Mouse (Mus musculus): Measurements from ENCODE around the gene Farsb. TPM values are rescaled to one million over a fixed set of nuclear protein-coding genes. Genes with fewer than 3 reads are reported as not detected.

Farsb gene
- total RNA-seq, 2 experiments from 2014 or later = 52.5 to 54.5 TPM

DNA sequence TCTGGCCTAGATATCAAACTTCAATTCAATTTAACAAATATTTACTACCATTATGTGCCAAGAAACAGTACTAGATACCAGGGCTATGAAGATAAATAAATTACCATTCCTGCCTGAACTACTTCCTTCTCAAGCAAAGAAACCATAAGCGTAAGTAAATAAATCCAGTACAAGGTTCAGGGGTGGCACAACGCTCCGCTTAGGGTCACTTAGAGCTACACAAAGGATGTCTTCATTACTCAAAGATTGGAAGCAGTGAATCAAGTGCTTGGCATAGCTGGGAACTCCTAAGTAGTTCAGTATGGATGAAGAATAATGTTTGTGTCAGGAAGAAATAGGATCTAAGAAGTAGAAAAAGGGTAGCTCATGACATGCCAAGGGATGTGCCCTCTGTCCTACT is 5.3 kb downstream of the Farsb start:
- DNase-seq = no peak

DNA sequence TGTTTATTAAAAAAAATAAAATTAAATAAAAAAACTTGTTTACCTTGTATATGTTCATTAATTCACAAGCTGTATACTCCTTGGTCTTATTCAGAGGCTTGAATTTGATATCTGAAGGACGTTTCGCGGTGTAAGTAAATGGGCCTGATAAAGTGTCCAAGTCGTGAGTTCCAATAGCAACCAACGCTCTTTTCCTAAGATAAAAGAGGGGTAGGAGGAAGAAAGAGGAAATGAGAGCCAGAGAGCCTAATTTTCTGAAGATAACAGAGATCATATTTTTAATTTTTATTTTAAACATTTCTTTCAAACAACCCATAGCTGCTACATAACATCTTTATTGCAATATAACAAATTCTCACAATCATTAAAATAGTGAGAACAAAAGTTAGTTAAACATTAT is 16.3 kb downstream of the Farsb start:
- DNase-seq = no peak

DNA sequence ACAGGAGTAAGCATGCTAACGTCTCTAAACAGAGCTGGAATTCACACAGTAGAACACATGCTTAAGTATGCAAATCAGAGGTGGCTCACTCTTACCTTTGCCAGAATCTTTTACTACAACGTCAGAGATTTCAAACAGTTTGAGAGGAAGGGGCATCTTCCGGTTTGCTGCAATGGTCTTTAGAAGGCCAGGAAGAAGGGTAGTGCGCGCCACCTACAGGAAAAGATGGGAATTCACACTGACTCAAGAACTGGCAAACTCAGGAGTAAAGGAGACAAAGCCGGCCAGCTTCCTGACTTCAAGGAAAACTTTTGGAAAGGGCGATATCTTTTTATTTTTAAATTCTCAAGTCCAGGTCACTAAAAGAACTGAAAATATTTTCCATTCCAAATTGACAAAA is 34.0 kb downstream of the Farsb start:
- DNase-seq = peak; percentile 33

DNA sequence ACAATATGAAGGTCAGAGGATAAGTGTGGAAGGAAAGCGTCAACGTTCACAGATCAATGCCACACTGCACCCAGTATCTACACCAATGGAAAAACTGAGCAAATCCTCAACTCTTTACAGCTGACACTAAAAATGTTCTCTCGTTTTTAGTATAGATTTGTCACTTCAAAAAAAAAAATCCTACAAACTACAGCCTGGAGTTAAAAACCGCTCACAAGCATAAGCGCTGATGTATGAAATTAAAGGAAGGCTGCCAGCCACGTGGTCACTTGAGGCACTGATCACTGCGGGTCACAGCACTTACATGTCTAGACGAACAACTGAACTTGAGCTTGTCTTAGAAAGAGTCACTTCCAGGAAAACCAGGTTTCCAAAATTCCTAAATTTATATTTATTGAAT is 34.8 kb downstream of the Farsb start:
- DNase-seq = no peak

DNA sequence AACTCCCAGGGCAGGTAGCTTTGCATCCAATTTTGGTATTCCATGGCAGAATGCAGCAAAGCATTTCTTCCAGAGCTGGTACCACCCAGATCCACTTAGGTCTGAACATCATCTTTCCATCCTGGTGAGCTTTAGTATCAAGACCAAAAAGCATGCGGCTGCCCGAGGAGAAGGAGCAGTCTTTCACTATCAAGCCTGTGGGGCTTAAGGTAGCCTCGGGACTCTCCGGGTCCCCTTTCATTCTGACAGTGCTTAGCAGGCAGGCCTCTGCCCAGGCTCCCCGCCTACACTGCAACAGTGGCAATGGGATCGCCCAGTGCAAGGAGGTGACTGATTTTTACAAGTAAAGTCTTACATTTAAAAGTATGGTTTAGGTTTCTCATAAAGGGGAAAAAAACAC is 36.2 kb downstream of the Farsb start:
- no peak for DNase-seq

DNA sequence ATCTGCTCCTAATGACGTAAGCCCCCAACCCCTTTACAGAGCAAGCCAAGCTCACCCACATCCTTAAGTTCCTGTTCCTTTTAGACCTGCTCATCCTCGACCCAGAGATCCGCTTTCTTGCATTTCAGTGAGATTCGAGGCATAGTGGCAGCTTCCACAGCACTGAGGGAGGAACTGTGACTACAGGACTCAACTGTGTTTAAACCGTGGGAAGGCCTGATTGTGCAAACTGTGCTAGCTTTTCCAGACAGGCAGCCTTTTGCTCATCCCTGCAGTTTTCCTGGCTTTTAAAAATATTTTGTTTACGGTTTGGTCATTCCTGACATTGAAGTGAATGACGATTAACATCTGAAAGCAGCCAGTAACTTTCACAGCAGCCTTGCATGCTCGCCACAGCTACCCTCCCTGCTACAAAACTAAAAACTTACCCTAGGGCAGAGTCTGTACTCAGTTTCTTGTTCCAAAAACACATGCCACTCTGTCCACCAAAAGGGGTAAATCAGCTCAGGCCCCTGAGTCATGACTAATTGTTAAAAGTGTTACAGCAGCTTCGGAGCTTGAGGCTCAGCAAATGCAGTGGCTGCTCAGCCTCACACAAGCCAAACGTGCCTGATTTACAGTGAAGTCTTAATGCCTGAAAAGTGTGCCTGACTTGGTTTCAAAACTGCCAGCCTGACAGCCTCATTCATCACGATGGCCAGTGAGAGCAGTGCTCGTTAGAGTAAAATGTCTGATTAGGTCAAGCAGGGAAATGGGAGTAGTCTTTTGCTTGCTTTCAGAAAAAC is 37.4 kb downstream of the Farsb start:
- DNase-seq = no peak

DNA sequence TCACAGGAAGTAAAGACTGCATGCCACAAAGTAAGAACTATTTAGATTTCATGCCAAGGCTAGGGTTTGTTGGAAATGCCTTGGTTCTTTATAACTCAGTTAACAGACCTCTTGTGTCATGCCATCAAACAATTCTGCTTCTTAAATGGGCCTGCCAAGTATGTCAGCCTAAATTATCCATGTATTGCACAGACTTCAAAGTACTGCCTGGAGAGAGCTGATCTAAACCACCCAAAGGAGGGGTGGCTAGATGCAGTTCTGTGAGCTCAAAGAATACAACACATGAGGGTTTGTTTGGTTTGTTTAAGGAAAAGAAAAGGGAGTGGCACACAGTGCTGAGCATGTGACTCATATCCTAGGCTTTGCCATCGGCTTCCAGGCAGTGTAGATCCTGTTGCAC is 40.6 kb downstream of the Farsb start:
- no peak for DNase-seq

DNA sequence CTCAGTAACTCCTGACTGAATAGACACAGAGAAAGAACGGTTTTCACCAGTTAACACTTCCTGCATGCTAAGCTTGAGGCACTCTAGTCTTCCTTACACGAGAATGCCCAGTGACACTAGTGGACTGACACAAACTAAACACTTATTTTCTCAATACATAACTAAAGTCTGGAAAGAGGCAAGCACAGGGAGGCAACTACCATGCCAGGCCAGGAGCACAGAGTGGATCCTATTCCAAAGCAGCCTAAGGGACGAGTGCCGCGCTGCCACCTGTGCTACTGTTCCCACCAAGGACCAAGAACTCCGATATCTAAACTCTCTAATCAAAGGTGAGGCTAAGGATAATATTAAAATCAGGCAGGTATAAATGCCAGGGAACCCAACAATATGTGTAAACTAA is 42.0 kb downstream of the Farsb start:
- DNase-seq = no peak

DNA sequence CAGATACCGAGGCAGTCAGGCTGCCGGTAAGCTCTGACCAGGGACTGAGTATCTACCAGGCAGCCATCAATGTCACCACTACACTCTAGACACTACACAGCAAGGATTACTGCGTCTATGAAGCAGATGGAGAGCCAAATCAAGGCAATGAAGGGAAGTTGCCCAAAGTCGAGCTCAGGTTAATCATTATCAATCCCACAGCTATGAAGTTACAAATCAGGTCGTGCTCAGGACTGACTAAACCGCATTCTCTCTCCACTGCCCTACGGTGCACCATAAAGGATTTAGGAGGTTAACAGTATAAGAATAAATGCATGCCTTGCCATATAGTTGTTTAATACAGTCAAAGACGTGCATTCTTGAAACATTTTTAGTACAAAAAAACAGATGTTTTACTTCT is 42.5 kb downstream of the Farsb start:
- no peak for DNase-seq

DNA sequence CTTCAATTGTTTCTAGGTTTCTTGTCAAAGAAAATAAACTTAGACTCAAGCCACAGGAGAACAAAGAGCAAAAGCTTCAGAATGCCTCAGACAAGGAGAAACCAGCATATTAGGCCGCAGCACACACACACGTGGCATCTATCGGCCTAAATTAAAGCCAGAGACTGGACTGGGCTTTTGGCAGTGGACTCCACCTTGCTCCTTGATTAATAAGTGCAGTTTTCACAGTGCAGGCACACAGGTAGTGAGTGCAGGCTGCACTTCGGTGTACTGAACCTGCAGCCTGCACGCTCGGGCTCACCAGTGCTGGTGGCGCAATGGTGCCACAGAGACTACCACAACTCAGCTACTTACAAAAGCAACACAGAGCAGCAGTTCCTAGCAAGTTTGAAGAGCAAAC is 45.6 kb downstream of the Farsb start:
- DNase-seq = no peak

DNA sequence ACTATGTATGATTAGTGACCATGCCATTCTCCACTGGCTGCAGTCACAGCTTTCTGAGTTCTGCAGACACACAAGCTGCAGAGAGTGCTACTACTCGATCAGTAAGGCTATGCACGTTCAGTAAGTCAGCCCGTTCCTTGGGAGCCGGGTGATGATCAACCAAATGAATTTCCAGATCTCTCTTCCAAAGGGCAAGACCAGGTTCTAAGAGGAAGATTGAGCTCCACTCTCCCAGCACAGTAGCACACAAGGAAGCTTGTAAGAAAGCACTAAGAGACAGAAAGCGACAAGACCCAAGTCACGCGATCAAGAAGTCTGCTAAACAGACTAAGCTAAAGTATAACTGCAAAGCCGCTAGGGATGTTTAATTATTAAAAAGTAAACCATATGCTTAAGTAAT is 48.0 kb downstream of the Farsb start:
- DNase-seq = no peak

DNA sequence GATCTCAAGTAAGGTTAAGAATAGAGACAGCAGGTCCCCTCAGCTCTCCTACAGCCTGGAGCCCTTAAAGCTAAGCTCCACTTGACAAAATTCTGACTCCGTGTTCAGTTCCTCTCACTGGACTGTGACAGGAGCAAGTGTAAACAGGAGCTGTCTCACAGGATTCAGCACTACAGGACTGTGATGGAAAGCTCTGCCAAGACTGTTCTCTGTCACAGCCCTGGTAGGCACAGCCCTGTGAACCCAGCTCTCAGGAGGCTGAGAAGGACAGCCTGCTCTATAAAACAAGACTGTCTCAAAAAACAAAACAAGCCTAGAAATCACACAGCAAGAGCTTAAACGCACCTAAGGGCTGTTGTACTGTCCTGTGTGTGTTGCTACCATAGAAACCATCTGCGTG is 51.5 kb downstream of the Farsb start:
- DNase-seq = no peak

DNA sequence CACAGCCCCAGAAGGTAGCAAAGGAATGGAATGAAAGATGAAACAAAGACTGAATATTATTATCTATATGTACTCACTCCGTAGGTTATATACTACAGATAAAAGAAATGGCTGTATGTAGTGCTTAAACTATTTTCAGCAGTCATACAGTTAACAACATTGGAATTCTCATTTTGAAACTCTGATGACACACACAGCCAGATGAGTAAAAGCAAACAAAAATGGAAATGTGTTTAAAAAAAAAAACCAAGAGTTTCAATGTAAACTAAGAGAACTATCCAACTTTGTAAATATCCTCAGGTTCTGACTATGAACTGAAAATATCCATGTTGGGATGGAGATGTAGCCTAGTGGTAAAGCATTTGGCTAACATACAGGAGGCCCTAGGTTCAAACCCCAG is 52.3 kb downstream of the Farsb start:
- no peak for DNase-seq

DNA sequence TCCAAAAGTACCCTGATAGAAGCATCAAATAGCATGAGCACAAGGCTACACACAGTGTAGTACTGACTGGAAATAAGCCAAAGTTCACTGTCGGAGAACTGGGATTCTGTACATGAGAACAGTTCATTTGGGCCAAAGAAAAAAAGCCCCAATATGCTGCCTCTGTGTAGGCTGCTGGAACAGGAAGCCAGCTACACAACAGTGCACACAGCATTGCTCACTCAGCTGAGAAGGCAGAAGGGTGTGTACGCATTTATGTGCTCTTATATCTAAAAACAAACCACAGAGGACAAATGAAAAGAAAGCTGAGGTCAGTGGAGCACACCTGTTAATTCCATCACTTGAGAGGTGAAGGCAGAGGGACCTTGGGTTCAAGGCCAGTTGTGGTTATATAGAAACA is 52.7 kb downstream of the Farsb start:
- no peak for DNase-seq

DNA sequence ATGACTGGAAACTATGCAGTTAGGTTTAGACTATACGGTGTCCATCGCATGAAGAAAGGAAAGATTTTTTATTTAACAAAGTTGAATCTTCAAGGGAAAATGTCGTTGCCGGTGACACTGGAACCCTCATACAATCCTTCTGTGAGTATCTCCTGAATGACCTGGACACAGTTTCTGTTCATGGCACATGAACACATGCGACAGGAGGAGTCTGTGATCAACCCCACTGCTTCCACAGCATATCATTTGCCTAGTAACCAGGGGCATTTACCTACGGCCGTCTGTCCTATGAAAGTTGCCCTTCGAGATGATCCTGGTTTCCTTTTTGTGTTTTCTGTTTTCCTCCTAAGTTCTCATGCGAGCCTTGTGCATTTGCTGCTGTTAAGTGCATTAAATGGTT is 55.2 kb downstream of the Farsb start:
- DNase-seq = no peak

DNA sequence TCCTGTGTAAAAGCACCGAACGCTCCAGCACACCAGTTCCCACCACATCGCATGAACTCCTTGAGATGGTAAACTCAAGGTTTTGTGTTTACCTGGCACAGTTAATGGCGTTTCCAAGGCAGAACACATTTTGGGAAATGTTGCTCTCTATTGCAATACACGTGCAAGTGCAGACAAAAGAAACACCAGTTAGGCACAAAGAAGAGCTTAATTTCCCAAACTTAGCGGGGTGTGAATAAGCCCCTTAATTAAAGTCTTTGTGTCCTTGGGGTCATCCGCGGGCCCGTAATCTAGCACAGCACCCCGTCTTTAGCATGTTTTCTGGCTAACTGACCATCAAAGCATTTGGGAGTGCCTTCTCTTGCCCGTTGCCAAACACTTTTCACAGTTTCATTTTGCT is 59.8 kb downstream of the Farsb start:
- no peak for DNase-seq

DNA sequence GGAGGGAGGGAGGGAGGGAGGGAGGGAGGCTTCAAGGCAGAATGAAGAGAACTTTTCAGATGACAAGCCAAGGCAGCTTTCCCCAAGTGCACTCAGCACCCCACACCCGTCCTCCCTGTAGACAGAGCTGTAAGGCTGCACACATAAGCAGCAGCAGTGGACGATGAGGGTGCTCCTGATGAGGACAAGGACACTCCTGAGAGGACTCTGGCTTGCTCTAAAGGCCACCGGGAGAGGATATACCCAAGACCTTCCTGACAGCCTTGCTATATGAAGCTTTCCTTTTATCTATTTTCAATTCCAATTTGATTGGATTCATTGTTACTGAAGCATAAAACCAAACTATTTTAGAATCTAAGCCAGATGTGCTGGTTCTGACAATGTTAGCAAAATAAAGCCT is 61.9 kb downstream of the Farsb start:
- no peak for DNase-seq

DNA sequence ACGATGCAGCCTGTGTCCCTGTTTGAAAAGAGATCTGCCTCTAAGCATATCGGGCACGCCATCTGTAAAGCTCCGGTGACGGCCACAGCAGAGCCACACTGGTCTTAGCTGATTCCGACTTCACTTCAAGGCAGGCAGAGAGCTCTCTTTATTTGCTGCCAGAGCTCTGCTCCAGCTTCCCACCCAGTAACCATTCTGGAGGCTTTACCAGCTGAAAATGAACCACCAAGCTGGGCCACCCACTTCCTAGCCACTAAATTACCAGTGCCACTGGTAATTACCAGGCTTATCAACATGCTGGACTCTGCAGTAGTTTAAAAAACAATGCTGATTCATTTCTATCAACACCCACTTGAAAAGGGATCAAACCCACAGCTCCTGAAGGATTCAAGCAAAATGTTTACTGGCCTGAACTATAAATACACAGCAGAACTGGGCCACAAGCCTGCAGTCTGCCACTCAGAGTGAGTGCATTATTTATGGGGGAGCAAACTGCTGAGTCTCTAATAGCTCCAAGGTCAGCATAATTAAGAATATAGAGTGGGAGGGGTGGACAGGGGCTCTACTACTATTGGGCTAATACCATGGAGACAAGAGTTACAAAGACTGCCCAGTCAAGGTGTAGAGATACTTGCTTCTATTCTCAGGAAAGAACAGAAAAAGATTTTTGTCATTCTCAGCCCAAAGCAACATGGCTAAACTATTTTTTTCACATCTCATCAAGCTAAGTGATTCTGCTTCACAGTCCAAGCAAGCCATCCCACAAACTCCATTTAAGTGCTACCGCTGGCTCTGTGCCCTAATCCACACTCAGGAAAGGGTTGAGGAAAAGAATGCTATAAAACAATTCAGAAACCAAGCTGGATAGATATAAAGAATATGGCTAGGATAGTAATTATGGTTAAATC is 62.6 kb downstream of the Farsb start:
- DNase-seq = peak; percentile 36

DNA sequence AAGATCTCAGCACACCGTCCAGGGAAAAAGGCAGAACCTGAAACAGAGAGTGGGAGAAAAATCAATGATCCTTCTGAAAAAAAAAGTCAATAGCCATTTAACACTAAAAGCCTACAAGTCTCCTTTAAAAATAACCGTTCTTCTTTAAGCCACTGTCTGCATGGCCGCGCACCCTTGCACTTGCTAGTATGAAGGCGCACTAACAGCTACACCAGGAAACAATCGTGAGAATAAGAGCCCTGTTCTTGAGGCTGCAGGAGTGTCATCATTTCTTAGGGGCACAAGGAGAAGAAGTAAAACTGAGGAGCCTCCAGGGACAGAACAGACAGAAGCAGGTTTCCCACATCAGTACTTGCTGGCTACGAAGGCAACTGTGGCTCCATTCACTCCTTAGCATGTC is 63.4 kb downstream of the Farsb start:
- DNase-seq = no peak

DNA sequence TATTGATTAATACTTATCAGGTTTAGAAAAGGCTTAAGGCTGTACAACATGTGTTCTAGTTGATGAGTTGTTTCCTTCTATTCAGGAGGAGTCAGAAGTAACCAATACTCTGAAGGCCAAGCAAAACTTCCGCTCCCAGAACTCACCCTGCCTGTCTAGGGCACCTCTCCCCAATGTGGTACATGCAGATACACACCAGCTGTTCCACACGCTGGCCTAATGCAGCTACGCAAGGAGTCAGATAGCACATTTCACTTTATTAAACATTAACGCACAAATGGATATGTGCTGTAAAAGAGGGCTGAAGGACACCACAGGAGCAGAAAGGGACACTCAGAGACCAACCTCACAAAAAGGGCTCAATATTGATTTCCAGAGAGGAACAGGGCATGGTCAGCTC is 63.8 kb downstream of the Farsb start:
- DNase-seq = no peak

DNA sequence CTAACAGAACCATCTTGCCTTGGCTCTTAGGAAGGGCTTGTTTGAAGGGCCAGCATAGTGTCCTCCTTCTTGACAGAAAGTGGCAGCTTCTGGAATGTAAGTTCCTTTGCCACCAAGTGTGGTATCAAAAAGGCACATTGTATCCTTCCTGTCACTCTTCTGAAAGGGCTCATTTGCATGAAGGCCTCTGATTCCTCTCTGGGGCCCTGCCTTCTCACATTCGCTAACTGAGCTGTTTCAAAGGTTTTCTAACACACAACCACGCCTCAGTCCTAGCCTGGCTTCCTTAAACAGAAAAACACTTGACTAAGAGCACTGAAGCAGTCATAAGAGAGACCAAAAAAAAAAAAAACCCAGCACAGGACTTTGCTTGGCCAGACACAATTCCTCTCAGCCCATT is 66.1 kb downstream of the Farsb start:
- no peak for DNase-seq

DNA sequence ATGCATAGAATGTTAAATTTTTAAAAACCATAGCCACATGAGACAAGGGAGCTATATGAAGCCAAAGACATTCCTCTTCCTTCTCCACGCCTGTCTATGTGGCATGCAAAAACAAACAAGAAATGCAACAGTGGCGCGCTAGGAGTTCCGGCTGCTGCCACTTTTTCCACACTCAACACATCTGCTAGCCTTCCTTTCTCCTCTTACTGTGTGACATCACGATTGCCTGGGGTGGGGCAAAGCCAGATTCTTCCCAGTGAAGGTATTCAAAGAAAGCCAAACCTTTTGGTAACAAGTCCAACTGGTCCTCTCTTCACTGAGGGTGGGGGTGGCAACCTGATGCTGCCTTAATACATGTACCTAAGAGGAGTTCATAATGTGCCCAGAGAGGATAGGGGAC is 66.9 kb downstream of the Farsb start:
- DNase-seq = no peak

DNA sequence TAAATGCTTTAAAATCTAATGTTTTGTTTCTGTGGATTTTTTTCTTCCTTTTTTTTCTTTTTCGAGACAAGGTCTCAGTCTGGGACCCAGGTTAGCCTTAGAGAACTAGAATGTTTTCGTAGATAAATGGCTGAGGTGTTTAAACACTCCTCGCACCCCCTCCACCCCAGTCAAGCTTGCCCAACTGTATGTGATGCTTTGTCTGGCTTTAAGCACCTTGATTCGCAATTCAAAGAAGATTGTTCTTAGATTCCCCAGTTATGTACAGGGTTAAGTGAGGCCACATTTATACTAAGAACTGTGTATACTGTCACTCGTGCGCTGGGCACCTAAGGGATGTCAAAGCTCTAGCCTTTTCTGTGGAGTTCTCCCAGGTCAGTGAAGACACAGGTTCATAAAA is 68.4 kb downstream of the Farsb start:
- DNase-seq = no peak

DNA sequence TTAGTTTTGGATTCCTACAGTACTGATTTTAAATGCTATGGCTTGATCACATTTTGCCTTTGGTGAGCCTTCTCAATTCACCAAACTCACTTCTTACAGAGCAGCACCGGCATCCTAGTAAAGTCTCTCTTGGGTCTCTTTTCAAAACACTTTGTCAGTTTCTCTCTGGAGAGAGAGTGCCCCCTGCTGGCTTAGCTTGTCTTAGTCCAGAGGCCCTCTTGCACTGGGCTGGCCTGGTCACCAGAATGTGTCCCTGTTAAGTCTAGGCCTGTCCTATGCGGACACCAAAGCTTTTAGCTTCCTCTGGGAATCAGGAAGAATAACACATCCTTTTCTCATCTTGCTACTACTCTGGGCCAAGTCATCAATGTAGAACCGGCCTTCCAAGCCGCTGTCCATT is 69.1 kb downstream of the Farsb start:
- DNase-seq = peak; percentile 91
